Mouse (Mus musculus): Measurements from ENCODE around the gene Gpr162. TPM values are rescaled to one million over a fixed set of nuclear protein-coding genes. Genes with fewer than 3 reads are reported as not detected.
A peak's percentile ranks its signal among the peaks of the same experiment; 100 is the strongest.
"Not testable (repeated sequence)": the region's sequence is repeated elsewhere in the genome, so short reads cannot be mapped to it uniquely, and the experiment has no call there.

The Gpr162 gene
- total RNA-seq, 1 experiment from 2014 or later, result 0.15 TPM

DNA sequence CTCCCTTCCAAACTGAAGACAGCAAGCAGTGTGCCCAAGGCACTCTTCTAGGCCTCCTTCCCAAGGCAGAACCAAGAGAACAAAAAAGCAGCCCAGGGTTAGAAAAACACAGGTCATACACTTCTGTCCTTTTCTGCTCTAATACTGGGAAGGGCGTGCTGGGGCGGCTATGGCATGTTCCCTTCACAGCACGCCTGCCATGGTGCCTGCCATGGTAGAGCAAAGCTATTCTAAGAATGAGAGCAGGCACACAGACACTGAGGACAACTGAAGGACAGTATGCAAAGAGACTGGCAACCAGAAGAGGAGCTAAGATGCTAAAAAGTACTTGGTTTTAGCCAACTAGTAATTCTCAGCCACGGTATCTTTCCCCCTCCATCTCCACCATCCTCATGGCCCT is 41.7 kb downstream of the Gpr162 start:
- ATAC-seq (replicated peaks in 1 of 2; ENCODE audit: insufficient read depth in 1 of 2, low FRiP score in 2 of 2, low TSS enrichment in 1 of 2, low read depth in 1 of 2, poor library complexity in 2 of 2, severe bottlenecking in 2 of 2), result no peak

DNA sequence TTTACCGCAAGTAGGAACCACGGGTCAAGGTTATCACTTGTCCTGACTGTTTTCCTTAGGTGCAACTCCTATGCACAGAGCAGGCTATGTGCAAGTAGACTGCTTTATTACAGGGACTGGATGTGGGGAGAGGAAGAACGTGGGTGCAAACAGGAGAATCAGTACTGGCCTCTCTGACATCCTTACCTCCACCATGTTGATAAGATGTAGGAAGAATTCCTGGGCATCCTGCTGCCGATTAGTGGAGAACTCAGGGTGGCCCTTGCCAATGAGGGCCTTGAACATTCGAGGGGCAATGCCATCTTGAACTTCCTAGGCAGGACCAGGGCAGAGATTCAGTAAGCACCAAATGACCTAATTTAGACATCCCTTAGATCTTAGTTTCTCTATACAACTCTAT is 42.9 kb downstream of the Gpr162 start:
- ATAC-seq (replicated peaks in 1 of 2; ENCODE audit: insufficient read depth in 1 of 2, low FRiP score in 2 of 2, low TSS enrichment in 1 of 2, low read depth in 1 of 2, poor library complexity in 2 of 2, severe bottlenecking in 2 of 2), result no peak

DNA sequence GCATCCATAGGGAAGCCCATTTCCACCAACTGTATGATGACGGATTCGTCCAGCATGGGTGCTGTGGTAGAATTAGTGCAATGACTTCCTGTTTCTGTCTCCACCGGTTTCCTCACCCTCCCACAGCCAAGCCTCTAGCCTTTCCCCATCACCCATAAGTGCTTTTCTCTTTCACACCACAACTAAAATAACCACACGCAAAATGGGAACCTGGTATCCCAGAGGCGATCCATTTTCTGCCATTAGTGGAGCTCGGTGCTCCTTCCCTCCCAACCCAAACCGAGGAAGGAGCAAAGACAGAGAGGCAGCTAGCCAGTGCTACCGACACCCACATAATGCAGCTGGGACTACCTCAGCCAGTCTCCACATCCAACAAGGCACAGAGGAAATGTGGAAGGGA is 45.8 kb downstream of the Gpr162 start:
- peak in 1 of 2 experiments; percentile 62; a peak in 2 of 4 replicates for ATAC-seq (replicated peaks in 1 of 2; ENCODE audit: insufficient read depth in 1 of 2, low FRiP score in 2 of 2, low TSS enrichment in 1 of 2, low read depth in 1 of 2, poor library complexity in 2 of 2, severe bottlenecking in 2 of 2)

DNA sequence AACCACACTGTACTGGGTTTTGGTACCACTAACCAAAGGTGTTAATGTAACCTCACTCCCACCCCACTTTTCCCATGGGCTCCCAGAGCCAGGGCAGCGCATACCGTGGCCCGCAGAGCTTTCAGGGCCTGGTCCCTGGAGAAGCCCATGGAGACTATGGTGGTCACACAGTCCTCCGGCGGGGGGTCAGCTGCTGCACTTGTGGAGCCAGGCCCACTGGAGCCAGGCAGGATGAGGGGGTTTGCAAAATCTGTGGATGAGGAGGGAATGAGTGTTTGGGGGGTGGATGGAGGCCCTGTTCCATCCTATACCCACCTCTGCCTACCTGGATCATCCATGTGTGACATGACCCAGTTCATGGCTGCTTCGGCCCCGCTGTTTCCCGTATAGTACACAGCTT is 46.2 kb downstream of the Gpr162 start:
- no peak for ATAC-seq (replicated peaks in 1 of 2; ENCODE audit: insufficient read depth in 1 of 2, low FRiP score in 2 of 2, low TSS enrichment in 1 of 2, low read depth in 1 of 2, poor library complexity in 2 of 2, severe bottlenecking in 2 of 2)

DNA sequence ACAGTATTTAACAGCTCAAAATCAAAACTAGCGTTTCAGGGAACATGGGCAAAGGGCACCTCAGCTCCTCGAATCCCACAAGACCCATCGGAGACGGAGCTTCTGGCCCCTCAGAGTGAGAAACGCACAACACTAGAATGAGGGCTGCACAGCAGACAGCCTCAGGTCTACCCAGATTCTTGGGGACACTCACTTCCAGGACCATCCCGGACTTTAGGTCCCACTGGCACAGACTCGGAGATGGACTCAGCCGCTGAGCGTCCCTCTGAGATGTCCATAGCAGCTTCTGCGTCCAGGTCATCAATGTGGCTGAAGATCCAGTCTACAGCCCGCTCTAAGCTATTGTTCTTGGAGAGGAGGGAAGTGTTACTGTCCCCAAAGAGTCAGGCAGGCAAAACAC is 46.7 kb downstream of the Gpr162 start:
- ATAC-seq (replicated peaks in 1 of 2; ENCODE audit: insufficient read depth in 1 of 2, low FRiP score in 2 of 2, low TSS enrichment in 1 of 2, low read depth in 1 of 2, poor library complexity in 2 of 2, severe bottlenecking in 2 of 2), result no peak

DNA sequence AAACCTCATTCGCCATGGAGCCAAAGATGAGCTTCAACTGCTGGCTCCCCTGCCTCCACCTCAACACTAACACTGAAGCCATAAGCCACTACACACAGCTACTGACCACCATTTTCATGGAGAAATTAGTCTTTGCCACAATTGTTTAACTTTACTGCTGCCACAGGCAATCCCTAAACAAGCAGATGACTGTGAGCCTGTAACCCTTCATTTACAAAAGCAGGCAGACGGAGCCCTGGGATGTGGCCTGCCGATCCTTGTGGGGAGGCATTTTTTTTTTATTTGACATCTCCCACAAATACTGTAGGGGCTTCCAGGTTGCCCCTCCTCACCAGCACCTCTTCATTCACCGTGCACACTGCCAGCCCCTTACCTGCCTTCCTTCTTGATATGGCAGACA is 47.2 kb downstream of the Gpr162 start:
- ATAC-seq (replicated peaks in 1 of 2; ENCODE audit: insufficient read depth in 1 of 2, low FRiP score in 2 of 2, low TSS enrichment in 1 of 2, low read depth in 1 of 2, poor library complexity in 2 of 2, severe bottlenecking in 2 of 2), result no peak

DNA sequence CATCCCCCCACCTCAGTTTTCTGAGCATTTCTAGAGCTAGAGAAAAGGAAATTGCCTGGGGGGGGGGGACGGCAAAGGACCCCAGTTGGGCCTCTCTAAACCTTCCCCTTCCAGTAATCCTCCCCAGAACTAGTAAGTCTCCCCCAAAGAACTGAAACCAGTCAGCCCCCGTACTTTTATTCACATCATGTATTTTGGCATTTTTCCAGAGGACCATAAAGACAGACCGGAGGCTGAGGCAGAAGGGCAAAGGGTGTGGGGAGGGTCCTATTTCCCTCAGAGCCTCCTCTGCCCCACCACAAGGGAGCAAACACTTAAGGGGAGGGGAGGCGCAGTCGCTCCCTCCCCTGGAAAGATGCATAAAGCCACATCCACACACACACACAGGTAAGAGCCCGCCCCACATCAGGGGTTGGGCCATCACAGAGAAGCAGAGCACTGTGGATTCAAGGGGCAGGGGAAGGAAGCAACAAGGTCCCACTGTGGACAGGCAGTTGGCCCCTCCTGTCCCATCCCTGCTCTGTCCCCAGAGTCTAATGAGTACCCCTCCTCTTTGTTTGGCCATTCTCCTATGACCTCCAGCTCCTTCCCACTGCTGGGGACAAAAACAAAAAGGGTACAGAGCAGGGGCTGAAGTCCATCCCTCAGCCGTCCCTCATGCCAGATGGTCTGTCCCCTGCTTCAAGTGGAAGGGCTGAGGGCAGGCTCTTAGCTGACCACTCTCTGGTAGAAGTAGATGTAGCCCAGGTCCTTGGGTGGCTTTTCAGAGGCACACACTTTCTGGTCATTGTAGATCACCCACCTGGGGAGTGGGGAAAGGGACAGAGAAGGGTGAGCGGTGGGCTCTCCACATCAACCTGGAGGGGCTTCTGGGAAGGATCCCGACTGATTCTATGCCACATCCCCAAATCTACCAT is 48.7 kb downstream of the Gpr162 start:
- no peak for ATAC-seq (replicated peaks in 1 of 2; ENCODE audit: insufficient read depth in 1 of 2, low FRiP score in 2 of 2, low TSS enrichment in 1 of 2, low read depth in 1 of 2, poor library complexity in 2 of 2, severe bottlenecking in 2 of 2)

DNA sequence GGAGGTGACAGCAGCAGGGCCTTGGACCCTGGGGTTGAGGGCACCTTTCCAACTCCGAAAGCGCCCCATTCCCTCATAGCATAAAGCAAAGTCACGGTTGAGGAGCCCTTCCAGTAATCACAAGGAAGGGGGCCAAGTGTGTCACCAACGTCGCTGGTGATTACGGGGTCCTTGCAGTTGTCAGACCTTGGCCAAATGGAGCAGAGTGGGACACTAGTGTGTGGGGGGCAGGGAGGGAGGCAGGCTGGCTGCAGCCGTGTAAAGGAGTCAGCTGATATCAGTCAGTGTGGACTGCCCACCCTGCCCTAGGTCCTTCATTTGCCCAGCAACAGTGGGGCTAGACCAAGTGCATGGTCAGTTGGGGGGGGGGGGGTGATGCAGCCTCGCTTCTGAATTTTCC is 49.3 kb downstream of the Gpr162 start:
- no peak for ATAC-seq (replicated peaks in 1 of 2; ENCODE audit: insufficient read depth in 1 of 2, low FRiP score in 2 of 2, low TSS enrichment in 1 of 2, low read depth in 1 of 2, poor library complexity in 2 of 2, severe bottlenecking in 2 of 2)

DNA sequence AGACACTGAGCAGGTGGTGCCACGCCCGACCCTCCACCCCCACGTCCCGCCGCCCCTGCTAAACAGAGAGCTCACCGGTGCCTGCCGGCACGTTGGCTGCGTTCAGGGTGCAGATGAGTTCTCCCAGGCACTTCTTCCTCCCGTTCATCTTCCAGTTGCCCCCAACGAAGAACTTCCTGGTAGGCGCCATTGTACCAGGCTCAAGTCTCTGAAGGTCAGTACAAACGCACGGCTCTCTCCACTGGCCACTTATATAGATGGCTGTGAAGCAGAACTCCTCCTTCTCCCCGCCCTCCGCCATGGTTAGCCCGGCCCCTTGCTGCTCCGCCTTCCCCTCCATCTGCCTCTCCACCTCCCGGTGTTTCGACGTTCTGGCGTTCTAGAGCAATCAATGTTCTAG is 49.9 kb downstream of the Gpr162 start, which contains the start of gene Tpi1:
TSS of gene Tpi1 (minus strand) at position 364 of the 400 bp plus-strand sequence.
- peak; percentile 80 to 83 for ATAC-seq (replicated peaks in 1 of 2; ENCODE audit: insufficient read depth in 1 of 2, low FRiP score in 2 of 2, low TSS enrichment in 1 of 2, low read depth in 1 of 2, poor library complexity in 2 of 2, severe bottlenecking in 2 of 2)

DNA sequence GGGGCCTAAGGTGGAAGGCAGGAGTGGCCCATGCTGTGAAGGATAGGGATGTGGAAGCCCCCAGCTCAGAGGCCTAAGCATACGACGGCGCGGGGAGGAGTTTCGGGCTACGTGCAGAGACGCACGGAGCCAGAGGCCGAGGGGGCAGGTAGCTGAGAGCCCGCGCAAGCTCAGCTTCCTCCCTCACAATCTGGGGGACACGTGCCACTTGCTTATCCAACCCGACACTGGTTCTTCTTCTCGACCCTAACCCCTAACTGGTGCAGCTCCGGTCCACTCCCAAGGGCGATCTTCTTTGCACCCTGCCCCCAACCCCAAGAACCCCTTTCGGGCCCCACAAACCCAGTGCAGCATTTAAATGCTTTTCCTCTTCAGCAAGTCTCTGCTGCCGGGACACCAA is 50.3 kb downstream of the Gpr162 start:
- peak; percentile 34 to 42; a peak in 3 of 4 replicates for ATAC-seq (replicated peaks in 1 of 2; ENCODE audit: insufficient read depth in 1 of 2, low FRiP score in 2 of 2, low TSS enrichment in 1 of 2, low read depth in 1 of 2, poor library complexity in 2 of 2, severe bottlenecking in 2 of 2)

DNA sequence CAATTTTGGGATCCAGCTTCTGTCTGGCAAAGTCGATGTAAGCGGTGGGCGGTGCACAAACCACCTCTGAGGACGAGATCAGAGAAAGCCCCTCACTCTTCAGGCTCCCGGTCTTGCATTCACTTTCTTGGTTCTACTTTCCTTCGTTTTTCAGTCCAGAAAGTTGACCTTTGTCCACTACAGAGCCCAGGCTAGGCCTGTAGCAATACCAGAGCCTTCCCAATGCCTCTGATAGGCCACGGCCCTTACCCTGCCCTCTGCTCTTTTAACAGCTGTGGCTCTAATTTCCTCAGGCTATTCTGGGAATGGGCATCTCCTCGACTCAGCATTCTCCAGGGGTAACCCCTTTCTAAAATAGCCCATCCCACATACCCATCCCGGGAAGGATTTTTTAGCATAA is 50.9 kb downstream of the Gpr162 start:
- no peak for ATAC-seq (replicated peaks in 1 of 2; ENCODE audit: insufficient read depth in 1 of 2, low FRiP score in 2 of 2, low TSS enrichment in 1 of 2, low read depth in 1 of 2, poor library complexity in 2 of 2, severe bottlenecking in 2 of 2)

DNA sequence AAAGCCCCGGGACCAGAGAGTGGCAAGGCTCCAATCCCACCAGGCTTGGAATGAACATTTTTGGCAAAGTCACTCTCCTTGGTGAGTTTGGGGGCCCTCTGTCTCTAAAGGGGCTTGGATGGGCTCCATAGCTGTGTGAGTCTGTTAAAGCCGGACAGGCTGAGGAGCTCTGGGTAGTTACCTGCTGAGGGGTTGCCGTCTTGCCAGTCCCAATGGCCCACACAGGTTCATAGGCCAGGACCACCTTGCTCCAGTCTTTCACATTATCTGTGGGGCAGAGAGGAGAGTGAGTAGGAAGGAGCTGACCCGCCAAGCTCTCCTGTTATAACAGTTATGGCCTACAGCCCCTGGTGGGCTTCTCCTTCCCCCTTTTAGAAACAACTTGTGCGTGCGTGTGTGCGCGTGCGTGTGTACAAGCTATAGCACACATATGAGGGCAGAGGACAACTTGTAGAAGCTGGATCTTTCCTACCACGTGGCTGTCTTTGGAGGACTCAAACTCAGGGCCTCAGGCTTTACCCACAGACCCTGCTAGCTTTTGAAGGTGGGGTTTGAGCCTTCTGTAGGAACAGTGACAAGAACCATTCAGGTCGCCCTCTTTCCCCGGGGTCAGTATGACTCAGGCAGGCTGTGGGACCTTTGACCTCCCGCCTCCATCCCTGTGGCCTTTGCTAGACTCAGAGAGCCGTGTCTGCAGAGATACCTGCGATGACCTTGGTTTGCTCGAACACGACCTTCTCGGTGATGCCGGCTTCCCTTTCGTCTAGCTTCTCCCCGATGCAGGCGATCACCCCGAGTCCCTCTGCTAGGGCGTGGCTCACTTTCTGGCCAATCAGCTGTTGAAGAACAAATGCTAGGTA is 51.9 kb downstream of the Gpr162 start:
- no peak for ATAC-seq (replicated peaks in 1 of 2; ENCODE audit: insufficient read depth in 1 of 2, low FRiP score in 2 of 2, low TSS enrichment in 1 of 2, low read depth in 1 of 2, poor library complexity in 2 of 2, severe bottlenecking in 2 of 2)

DNA sequence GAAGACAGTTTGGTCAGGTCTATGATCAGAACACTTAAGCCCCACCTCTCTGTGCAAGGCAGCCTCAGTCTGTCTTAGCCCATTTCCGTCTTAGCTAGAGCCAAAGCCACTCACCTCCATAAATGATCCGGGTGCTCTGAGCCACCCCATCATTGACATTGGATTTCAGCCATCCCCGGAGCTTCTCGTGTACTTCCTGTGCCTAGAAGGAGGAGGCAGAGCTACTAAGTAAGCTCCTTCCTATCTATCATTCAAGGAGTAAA is 52.4 kb downstream of the Gpr162 start:
- no peak for ATAC-seq (replicated peaks in 1 of 2; ENCODE audit: insufficient read depth in 1 of 2, low FRiP score in 2 of 2, low TSS enrichment in 1 of 2, low read depth in 1 of 2, poor library complexity in 2 of 2, severe bottlenecking in 2 of 2)

DNA sequence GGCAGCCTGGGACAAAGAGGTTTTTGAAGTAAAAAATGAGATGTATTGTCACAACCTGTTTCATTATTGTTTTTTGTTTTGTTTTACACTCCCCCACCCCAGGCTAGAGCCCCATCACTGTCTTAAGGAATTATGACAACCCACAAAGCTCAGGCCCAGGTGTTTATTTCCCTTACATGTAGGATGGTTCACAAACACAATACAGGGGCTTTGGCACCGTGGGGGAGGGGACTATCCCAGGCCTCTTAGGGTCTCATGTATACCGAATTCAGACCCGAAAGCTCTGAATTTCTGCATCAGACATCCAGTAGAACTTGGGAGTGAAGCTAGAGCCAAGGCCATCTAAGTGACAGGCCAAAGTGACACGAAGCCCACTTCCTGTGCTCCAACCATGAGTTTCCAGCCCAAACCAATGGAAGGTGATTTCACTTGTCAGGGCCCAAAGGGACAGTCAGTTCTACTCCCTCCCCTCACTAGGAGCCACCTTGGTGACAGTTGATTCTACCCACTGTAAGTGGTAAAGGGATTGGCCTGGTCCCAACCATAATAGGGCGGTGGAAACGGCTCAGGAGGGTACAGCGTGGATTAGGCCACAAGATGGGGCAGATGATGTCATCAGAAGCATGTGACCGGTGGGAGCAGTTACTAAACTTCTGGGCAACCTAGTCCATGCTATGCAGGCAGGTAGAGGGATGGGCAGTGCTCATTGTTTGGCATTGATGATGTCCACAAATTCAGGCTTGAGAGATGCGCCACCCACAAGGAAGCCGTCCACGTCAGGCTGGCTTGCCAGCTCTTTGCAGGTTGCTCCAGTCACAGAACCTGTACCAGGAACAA is 53.0 kb downstream of the Gpr162 start:
- not testable (repeated sequence) for ATAC-seq (replicated peaks in 1 of 2; ENCODE audit: insufficient read depth in 1 of 2, low FRiP score in 2 of 2, low TSS enrichment in 1 of 2, low read depth in 1 of 2, poor library complexity in 2 of 2, severe bottlenecking in 2 of 2)

DNA sequence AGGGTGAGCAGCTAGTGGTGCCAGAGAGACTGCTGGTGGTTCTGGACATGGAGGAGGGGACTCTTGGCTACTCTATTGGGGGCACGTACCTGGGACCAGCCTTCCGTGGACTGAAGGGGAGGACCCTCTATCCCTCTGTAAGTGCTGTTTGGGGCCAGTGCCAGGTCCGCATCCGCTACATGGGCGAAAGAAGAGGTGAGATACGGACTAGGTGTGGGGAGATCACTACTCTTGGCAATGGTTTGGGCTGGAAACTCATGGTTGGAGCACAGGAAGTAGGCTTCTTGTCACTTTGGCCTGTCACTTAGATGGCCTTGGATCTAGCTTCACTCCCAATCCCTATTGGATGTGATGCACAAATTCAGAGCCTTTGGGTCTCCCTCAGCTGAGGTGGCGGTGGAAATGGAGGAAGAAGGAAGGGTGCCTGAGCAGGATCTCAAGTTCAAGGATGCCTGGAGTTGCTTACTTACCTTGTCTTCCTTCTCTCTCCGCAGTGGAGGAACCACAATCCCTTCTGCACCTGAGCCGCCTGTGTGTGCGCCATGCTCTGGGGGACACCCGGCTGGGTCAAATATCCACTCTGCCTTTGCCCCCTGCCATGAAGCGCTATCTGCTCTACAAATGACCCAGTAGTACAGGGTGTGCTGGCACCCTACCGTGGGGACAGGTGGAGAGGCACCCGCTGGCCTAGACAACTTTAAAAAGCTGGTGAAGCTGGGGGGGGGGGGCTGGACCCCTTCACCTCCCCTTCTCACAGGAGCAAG is 53.8 kb downstream of the Gpr162 start:
- ATAC-seq (replicated peaks in 1 of 2; ENCODE audit: insufficient read depth in 1 of 2, low FRiP score in 2 of 2, low TSS enrichment in 1 of 2, low read depth in 1 of 2, poor library complexity in 2 of 2, severe bottlenecking in 2 of 2), result no peak

DNA sequence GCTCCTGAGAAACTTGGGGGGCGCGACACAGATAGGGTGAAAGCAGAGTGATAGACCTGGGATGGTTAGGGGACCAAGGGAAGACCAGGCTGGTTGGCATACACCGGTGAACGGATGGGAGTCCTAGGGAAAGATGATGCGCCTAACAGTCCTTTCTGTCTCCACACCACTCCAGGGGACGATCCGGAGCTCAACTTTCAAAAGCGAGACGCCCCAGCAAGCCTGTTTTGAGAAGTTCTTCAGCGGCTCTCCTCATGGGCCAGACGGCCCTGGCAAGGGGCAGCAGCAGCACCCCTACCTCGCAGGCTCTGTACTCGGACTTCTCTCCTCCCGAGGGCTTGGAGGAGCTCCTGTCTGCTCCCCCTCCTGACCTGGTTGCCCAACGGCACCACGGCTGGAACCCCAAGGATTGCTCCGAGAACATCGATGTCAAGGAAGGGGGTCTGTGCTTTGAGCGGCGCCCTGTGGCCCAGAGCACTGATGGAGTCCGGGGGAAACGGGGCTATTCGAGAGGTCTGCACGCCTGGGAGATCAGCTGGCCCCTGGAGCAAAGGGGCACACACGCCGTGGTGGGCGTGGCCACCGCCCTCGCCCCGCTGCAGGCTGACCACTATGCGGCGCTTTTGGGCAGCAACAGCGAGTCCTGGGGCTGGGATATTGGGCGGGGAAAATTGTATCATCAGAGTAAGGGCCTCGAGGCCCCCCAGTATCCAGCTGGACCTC is 54.6 kb downstream of the Gpr162 start:
- ATAC-seq (replicated peaks in 1 of 2; ENCODE audit: insufficient read depth in 1 of 2, low FRiP score in 2 of 2, low TSS enrichment in 1 of 2, low read depth in 1 of 2, poor library complexity in 2 of 2, severe bottlenecking in 2 of 2), result peak; percentile 18 to 34; a peak in 2 of 4 replicates
